Mouse (Mus musculus) limb, embryonic 14.5 days (tissue): Measurements from ENCODE around the gene Asna1. TPM values are rescaled to one million over a fixed set of nuclear protein-coding genes. Genes with fewer than 3 reads are reported as not detected.
A peak's percentile ranks its signal among the peaks of the same experiment; 100 is the strongest.

Source experiments
- ATAC-seq: fragments of 200-750 bp; cut with Nextera tagmentation; 2 replicates; pipeline ENCODE4 v1.8.0; 2017; ENCODE audit warnings: low read depth, moderate number of reproducible peaks, moderate TSS enrichment; ENCODE audit not compliant: low FRiP score
- DNase-seq: peaks from one replicate; pipeline ENCODE4 v3.0.0-alpha.2; 2015; ENCODE audit warnings: low spot score
- H3K27ac ChIP-seq: fragments of 300-500 bp; sonication (generic); replicated peaks from 2 replicates; pipeline ENCODE4 v1.5.1; 2014; ENCODE audit warnings: low read depth, mild to moderate bottlenecking, low read length, moderate library complexity, mixed read lengths
- H3K27me3 ChIP-seq: fragments of 300-500 bp; sonication (generic); 2 replicates; pipeline ENCODE4 v1.6.1; 2014; ENCODE audit warnings: low read length, mixed read lengths; ENCODE audit not compliant: control insufficient read depth, insufficient read depth
- H3K36me3 ChIP-seq: fragments of 300-500 bp; sonication (generic); 2 replicates; pipeline ENCODE4 v1.6.1; 2014; ENCODE audit warnings: mild to moderate bottlenecking, low read length, moderate library complexity, mixed read lengths; ENCODE audit not compliant: control insufficient read depth, insufficient read depth
- H3K4me1 ChIP-seq: fragments of 300-500 bp; sonication (generic); 2 replicates; pipeline ENCODE4 v1.6.1; 2014; ENCODE audit warnings: antibody characterized with exemption, low read length, mixed read lengths; ENCODE audit not compliant: control insufficient read depth, insufficient read depth
- H3K4me2 ChIP-seq: fragments of 300-500 bp; sonication (generic); replicated peaks from 2 replicates; pipeline ENCODE4 v1.6.1; 2014; ENCODE audit warnings: low read depth, mild to moderate bottlenecking, low read length, moderate library complexity; ENCODE audit not compliant: severe bottlenecking
- H3K4me3 ChIP-seq: fragments of 300-500 bp; sonication (generic); replicated peaks from 2 replicates; pipeline ENCODE4 v1.5.1; 2014; ENCODE audit warnings: low read length
- H3K9ac ChIP-seq: fragments of 300-500 bp; sonication (generic); 2 replicates; pipeline ENCODE4 v1.6.1; 2014; ENCODE audit warnings: mild to moderate bottlenecking, low read depth, low read length, moderate library complexity; ENCODE audit not compliant: severe bottlenecking
- H3K9me3 ChIP-seq: fragments of 300-500 bp; sonication (generic); 2 replicates; pipeline ENCODE4 v1.6.1; 2016; ENCODE audit warnings: low read length; ENCODE audit not compliant: control insufficient read depth
- POLR2A ChIP-seq: fragments of 200-500 bp; IDR thresholded peaks from 2 replicates; pipeline ENCODE4 v1.8.0; 2012; ENCODE audit warnings: inconsistent platforms, mild to moderate bottlenecking, moderate library complexity, borderline replicate concordance; ENCODE audit not compliant: insufficient read depth, insufficient read length; ENCODE audit errors: extremely low read depth
- WGBS: fragments of 180-500 bp; shearing (Covaris S2); extraction: QIAGEN DNeasy Blood & Tissue Kit; methylation state at CpG from one replicate; pipeline ENCODE4 v1.1.7; 2014; 5-methylcytosine and 5-hydroxymethylcytosine counted together
- polyA plus RNA-seq, 2 experiments: library from polyadenylated mRNA; depleted of rRNA in 1 of 2; stranded (reverse) in 1 of 2; unstranded in 1 of 2; fragments of >200 nt; fragmentation: Nextera tagmentation in 1 of 2; extraction: Ambion mirVana in 1 of 2; gene quantifications; 2 replicates each; pipeline versions ENCODE4 v1.2.1 to v1.2.3; 2012 to 2014

Gene Asna1
- polyA plus RNA-seq, 2 experiments, result 98.0 to 173 TPM

DNA sequence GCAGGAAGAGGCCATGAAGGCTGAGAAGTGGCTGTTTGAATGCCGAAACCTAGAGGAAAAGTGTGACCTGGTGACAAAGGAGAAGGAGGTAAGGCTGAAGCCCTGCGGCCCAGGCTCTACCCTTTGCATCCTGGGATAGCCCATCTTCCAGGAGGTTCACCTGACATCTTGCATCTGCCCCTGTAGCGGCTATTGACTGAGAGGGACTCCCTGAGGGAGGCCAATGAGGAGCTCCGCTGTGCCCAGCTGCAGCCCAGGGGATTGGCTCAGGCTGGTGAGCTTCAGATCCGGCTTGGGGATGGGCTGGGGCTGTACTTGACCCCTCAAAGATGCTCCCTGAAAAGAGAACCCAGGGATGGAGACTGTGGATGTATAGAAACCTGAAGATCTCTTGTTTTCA, 28.1 kb downstream of the Asna1 start:
- H3K4me1 ChIP-seq, result no peaks in the 10 kb centered on the region; the same call in 1 of the 2 replicates
- no peak overlapping the region for H3K27ac ChIP-seq
- H3K4me2 ChIP-seq, result no peak overlapping the region
- no peak for TF ChIP-seq POLR2A
- 0 out of 2 replicates have a peak, but pooled peaks cover 6% of the 10 kb centered on the region for H3K36me3 ChIP-seq
- no peak for ATAC-seq
- no peak overlapping the region for H3K4me3 ChIP-seq
- H3K9me3 ChIP-seq, result no peaks in the 10 kb centered on the region
- no peaks in the 10 kb centered on the region for H3K27me3 ChIP-seq
- no peak for DNase-seq
- WGBS, result 77% methylated on average over 5 of the region's 5 CpGs
- H3K9ac ChIP-seq, result no peak overlapping the region

DNA sequence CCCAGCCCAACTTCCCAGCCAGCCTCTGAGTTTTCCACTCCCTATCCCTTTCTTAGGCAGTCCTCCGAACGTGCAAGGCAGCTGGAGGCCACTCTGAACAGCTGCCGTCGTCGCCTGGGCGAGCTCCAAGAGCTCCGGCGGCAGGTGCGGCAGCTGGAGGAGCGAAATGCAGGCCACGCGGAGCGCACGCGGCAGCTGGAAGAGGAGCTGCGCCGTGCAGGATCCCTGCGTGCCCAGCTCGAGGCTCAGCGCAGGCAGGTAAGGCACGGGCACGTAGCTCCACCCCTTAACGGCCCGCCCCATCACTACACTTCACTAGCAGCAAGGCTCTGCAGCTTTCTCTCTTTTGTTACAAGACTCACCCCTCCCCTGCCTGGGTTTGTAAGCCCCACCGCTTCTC, 29.4 kb downstream of the Asna1 start:
- H3K9me3 ChIP-seq, result no peaks in the 10 kb centered on the region
- no peak overlapping the region for H3K4me2 ChIP-seq
- H3K36me3 ChIP-seq, result 0 out of 2 replicates have a peak, but pooled peaks cover 6% of the 10 kb centered on the region
- ATAC-seq (peak; percentile 61), DNase-seq (peak; percentile 50)
- H3K27ac ChIP-seq, result no peak overlapping the region
- H3K4me1 ChIP-seq, result peaks cover 4% of the 10 kb centered on the region
- no peak for TF ChIP-seq POLR2A
- no peak overlapping the region for H3K9ac ChIP-seq
- 17% methylated on average over 24 of the region's 25 CpGs for WGBS
- no peaks in the 10 kb centered on the region for H3K27me3 ChIP-seq
- H3K4me3 ChIP-seq, result no peak overlapping the region

DNA sequence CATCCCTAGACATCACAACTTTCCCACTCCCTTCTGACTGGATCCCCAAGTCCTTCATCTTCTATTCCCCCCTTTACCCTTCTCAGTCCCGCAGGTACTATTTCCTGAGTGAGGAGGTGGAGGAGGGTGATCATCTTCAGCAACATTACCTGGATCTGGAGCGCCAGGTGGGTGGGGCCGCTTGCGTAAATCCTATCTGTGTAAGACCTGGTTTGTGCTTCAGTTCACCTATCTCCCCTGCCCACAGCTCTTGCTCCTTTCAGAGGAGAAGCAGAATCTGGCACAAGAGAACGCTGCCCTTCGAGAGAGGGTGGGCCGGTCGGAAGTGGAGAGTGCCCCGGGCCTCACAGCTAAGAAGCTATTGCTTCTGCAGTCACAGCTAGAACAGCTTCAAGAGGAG, 30.7 kb downstream of the Asna1 start:
- no peak for DNase-seq
- Histone ChIP-seq H3K27me3 (no peaks in the 10 kb centered on the region), H3K36me3 (0 out of 2 replicates have a peak, but pooled peaks cover 6% of the 10 kb centered on the region), H3K27ac (no peak overlapping the region), H3K9me3 (no peaks in the 10 kb centered on the region), H3K4me3 (no peak overlapping the region), H3K4me2 (no peak overlapping the region), H3K4me1 (peaks cover 6% of the 10 kb centered on the region), H3K9ac (no peak overlapping the region)
- ATAC-seq, result no peak
- TF ChIP-seq POLR2A, result no peak
- WGBS, result 91% methylated on average over 9 of the region's 9 CpGs

DNA sequence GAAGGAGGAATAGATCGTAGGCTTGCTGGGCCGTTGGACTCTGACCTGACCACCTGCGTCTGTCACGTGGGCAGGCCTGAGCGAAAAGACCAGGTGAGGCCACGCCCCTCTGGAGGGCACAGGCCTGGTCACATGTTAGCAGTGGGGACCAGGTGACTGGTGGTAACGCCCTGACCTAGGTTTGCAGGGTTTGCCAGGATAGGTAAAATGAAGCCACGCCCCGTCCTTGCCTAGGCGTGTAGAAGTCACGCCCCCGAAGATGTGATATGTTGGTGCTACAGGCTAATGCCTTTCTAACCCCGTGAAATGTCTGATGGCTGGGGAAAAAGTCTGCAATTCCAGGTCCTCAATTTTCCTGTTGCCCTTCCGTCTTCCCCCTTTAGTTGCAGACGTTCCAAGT, 34.2 kb downstream of the Asna1 start:
- H3K27ac ChIP-seq, result 0 out of 2 replicates have a peak overlapping the region, but pooled peaks have one; percentile 43
- H3K4me2 ChIP-seq, result peak overlapping the region; percentile 75
- whole genome bisulfite sequencing, result 1% methylated on average over 15 of the region's 15 CpGs
- H3K9me3 ChIP-seq, result no peaks in the 10 kb centered on the region
- ATAC-seq (peak; percentile 19; the same call in 1 of the 2 replicates), DNase-seq (peak; percentile 79)
- H3K4me1 ChIP-seq, result peaks cover 8% of the 10 kb centered on the region
- H3K36me3 ChIP-seq, result 0 out of 2 replicates have a peak, but pooled peaks cover 6% of the 10 kb centered on the region
- no peak for TF ChIP-seq POLR2A
- H3K27me3 ChIP-seq, result no peaks in the 10 kb centered on the region
- H3K4me3 ChIP-seq, result peak overlapping the region; percentile 67
- H3K9ac ChIP-seq, result peak overlapping the region; percentile 69

DNA sequence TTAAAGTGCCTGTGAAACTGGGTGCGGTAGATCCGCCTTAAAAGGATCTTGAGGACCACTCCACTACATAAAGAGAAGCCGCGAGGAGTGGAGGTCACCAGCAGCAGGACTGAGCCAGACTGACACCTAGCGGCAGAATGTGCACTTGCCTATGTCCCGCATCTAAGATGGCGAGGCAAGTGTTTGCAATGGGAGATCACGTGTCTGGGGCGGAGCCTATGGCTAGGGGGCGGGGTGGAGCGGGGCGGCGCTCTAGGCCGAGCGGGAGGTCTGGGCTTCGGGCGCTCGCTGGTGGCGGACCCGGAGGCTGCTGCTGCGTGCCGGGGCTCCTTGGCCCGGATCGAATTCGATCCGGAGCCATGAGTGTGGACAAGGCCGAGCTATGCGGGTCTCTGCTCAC, 34.7 kb downstream of the Asna1 start, which contains the start of gene Hook2:
Gene Hook2, plus strand, starts transcription at position 255 of the 400 bp plus-strand sequence.
- Histone ChIP-seq H3K27me3 (no peaks in the 10 kb centered on the region), H3K4me1 (peaks cover 11% of the 10 kb centered on the region), H3K4me2 (peak within 1 kb of the TSS; percentile 75), H3K9me3 (no peaks in the 10 kb centered on the region), H3K36me3 (0 out of 2 replicates have a peak, but pooled peaks cover 6% of the 10 kb centered on the region), H3K4me3 (peak within 1 kb of the TSS; percentile 67), H3K9ac (peak within 1 kb of the TSS; percentile 69), H3K27ac (peak within 1 kb of the TSS; percentile 44; the same call in 1 of the 2 replicates)
- 5% methylated on average over 26 of the region's 28 CpGs for WGBS
- peak; percentile 70; the same call in 1 of the 2 replicates for TF ChIP-seq POLR2A
- DNase-seq (peak; percentile 98), ATAC-seq (peak; percentile 94)
